Mouse (Mus musculus) CH12.LX (cell line): ENCODE measurements around the gene Uggt1. TPM values are rescaled to one million over a fixed set of nuclear protein-coding genes. Genes with fewer than 3 reads are reported as not detected.

Source experiments
- DNase-seq: peaks from one replicate; pipeline ENCODE4 v3.0.0-alpha.2; 2013; ENCODE audit errors: extremely low read depth
- H3K27ac ChIP-seq: 2 replicates; pipeline ENCODE4 v1.5.1; 2012; ENCODE audit warnings: low read depth, mild to moderate bottlenecking, control low read depth, moderate library complexity; ENCODE audit not compliant: insufficient read depth
- H3K27me3 ChIP-seq: replicated peaks from 2 replicates; pipeline ENCODE3; 2012; ENCODE audit warnings: inconsistent platforms
- H3K36me3 ChIP-seq, 2 experiments: replicated peaks in 1 of 2; 2 replicates each; pipeline versions ENCODE3 to v1.6.1; 2012; ENCODE audit warnings: inconsistent platforms in 1 of 2, low read length in 1 of 2, mild to moderate bottlenecking in 1 of 2, mixed read lengths in 1 of 2, moderate library complexity in 1 of 2; ENCODE audit not compliant: control insufficient read depth in 1 of 2, insufficient read depth in 1 of 2
- H3K4me1 ChIP-seq, 2 experiments: 2 replicates each; pipeline ENCODE4 v1.6.1; 2012; ENCODE audit warnings: inconsistent platforms in 1 of 2, moderate library complexity in 1 of 2; ENCODE audit not compliant: insufficient read depth in 2 of 2, control insufficient read depth in 1 of 2
- H3K4me2 ChIP-seq: 2 replicates; pipeline ENCODE4 v1.6.1; 2012; ENCODE audit warnings: low read depth, mild to moderate bottlenecking, control low read depth; ENCODE audit not compliant: poor library complexity, insufficient read depth, severe bottlenecking
- H3K4me3 ChIP-seq, 3 experiments: fragments of 150-350 bp in 1 of 3; sonication (generic) in 1 of 3; replicated peaks in 1 of 3; 2 replicates each; pipeline versions ENCODE3 to v1.5.1; 2011 to 2012; ENCODE audit warnings: low read depth in 2 of 3, low read length in 2 of 3, mild to moderate bottlenecking in 2 of 3, moderate library complexity in 2 of 3, control low read depth in 1 of 3, improper control_type of control experiment in 1 of 3, inconsistent platforms in 1 of 3, mixed read lengths in 1 of 3; ENCODE audit not compliant: poor library complexity in 1 of 3
- H3K79me2 ChIP-seq: replicated peaks from 2 replicates; pipeline ENCODE4 v1.6.1; 2012; ENCODE audit warnings: mild to moderate bottlenecking, moderate library complexity; ENCODE audit not compliant: control insufficient read depth, poor library complexity, insufficient read depth, severe bottlenecking; ENCODE audit errors: extremely low read depth
- H3K9ac ChIP-seq: 2 replicates; pipeline ENCODE4 v1.6.1; 2012; ENCODE audit warnings: low read depth, mild to moderate bottlenecking, control low read depth, moderate library complexity; ENCODE audit not compliant: insufficient read depth
- H3K9me3 ChIP-seq: replicated peaks from 2 replicates; pipeline ENCODE3; 2012; ENCODE audit warnings: low read length, inconsistent platforms, mixed read lengths
- BHLHE40 ChIP-seq: IDR thresholded peaks from 2 replicates; pipeline ENCODE4 v1.6.1; 2011; ENCODE audit warnings: mild to moderate bottlenecking, low read depth, low read length, improper control_type of control experiment
- CHD1 ChIP-seq: IDR thresholded peaks from 2 replicates; pipeline ENCODE4 v1.6.1; 2012; ENCODE audit warnings: low read depth, low read length, improper control_type of control experiment, inconsistent platforms
- CHD2 ChIP-seq: IDR thresholded peaks from 2 replicates; pipeline ENCODE4 v1.6.1; 2011; ENCODE audit warnings: low read length, improper control_type of control experiment
- CTCF ChIP-seq, 2 experiments: IDR thresholded peaks in 1 of 2; conservative IDR thresholded peaks in 1 of 2; 2 replicates each; pipeline ENCODE4 v1.5.1; 2011 to 2012; ENCODE audit warnings: low read depth in 2 of 2, low read length in 2 of 2, improper control_type of control experiment in 1 of 2, inconsistent platforms in 1 of 2, mild to moderate bottlenecking in 1 of 2, moderate library complexity in 1 of 2
- ELF1 ChIP-seq: IDR thresholded peaks from 2 replicates; pipeline ENCODE4 v1.6.1; 2014; ENCODE audit warnings: low read depth, mild to moderate bottlenecking, inconsistent platforms, low read length, improper control_type of control experiment
- EP300 ChIP-seq: IDR thresholded peaks from 2 replicates; pipeline ENCODE4 v1.6.1; 2011; ENCODE audit warnings: low read length, improper control_type of control experiment
- ETS1 ChIP-seq: conservative IDR thresholded peaks from 2 replicates; pipeline ENCODE4 v1.6.1; 2012; ENCODE audit warnings: low read depth, mild to moderate bottlenecking, inconsistent platforms, low read length, improper control_type of control experiment, moderate library complexity
- GABPA ChIP-seq: IDR thresholded peaks from 2 replicates; pipeline ENCODE4 v1.6.1; 2012; ENCODE audit warnings: low read depth, low read length, improper control_type of control experiment, inconsistent platforms; ENCODE audit not compliant: insufficient replicate concordance
- HCFC1 ChIP-seq: IDR thresholded peaks from 2 replicates; pipeline ENCODE4 v1.6.1; 2012; ENCODE audit warnings: low read depth, mild to moderate bottlenecking, inconsistent platforms, low read length, improper control_type of control experiment
- IRF4 ChIP-seq: IDR thresholded peaks from 2 replicates; pipeline ENCODE4 v1.6.1; 2014; ENCODE audit warnings: low read depth, mild to moderate bottlenecking, inconsistent platforms, low read length, improper control_type of control experiment
- JUND ChIP-seq: conservative IDR thresholded peaks from 2 replicates; pipeline ENCODE4 v1.6.1; 2011; ENCODE audit warnings: low read depth, low read length, improper control_type of control experiment
- KAT2A ChIP-seq: IDR thresholded peaks from 2 replicates; pipeline ENCODE4 v1.6.1; 2012; ENCODE audit warnings: low read length, improper control_type of control experiment, inconsistent platforms; ENCODE audit not compliant: insufficient replicate concordance
- MAFK ChIP-seq: IDR thresholded peaks from 2 replicates; pipeline ENCODE4 v1.6.1; 2011; ENCODE audit warnings: low read length, improper control_type of control experiment; ENCODE audit not compliant: insufficient replicate concordance
- MAX ChIP-seq: IDR thresholded peaks from 2 replicates; pipeline ENCODE4 v1.6.1; 2011; ENCODE audit warnings: low read length, improper control_type of control experiment
- MAZ ChIP-seq: IDR thresholded peaks from 2 replicates; pipeline ENCODE4 v1.6.1; 2012; ENCODE audit warnings: low read depth, mild to moderate bottlenecking, inconsistent platforms, low read length, improper control_type of control experiment, moderate library complexity
- MEF2A ChIP-seq: IDR thresholded peaks from 2 replicates; pipeline ENCODE4 v1.6.1; 2014; ENCODE audit warnings: low read depth, mild to moderate bottlenecking, inconsistent platforms, low read length, improper control_type of control experiment, borderline replicate concordance
- MXI1 ChIP-seq: IDR thresholded peaks from 2 replicates; pipeline ENCODE4 v1.6.1; 2011; ENCODE audit warnings: mild to moderate bottlenecking, low read depth, low read length, improper control_type of control experiment
- MYC ChIP-seq: IDR thresholded peaks from 2 replicates; pipeline ENCODE4 v1.6.1; 2011; ENCODE audit warnings: low read depth, mild to moderate bottlenecking, improper control_type of control experiment, low read length
- NELFE ChIP-seq: IDR thresholded peaks from 2 replicates; pipeline ENCODE4 v1.6.1; 2011; ENCODE audit warnings: low read depth, low read length, improper control_type of control experiment
- POLR2A ChIP-seq: IDR thresholded peaks from 2 replicates; pipeline ENCODE4 v1.6.1; 2011; ENCODE audit warnings: low read depth, mild to moderate bottlenecking, improper control_type of control experiment, low read length
- POLR2AphosphoS2 ChIP-seq: IDR thresholded peaks from 2 replicates; pipeline ENCODE4 v1.6.1; 2011; ENCODE audit warnings: low read depth, low read length, improper control_type of control experiment
- RAD21 ChIP-seq: IDR thresholded peaks from 2 replicates; pipeline ENCODE4 v1.6.1; 2011; ENCODE audit warnings: low read depth, mild to moderate bottlenecking, low read length, improper control_type of control experiment, moderate library complexity
- RCOR1 ChIP-seq: conservative IDR thresholded peaks from 2 replicates; pipeline ENCODE4 v1.6.1; 2012; ENCODE audit warnings: low read depth, mild to moderate bottlenecking, inconsistent platforms, low read length, improper control_type of control experiment
- SIN3A ChIP-seq: IDR thresholded peaks from 2 replicates; pipeline ENCODE4 v1.6.1; 2012; ENCODE audit warnings: low read length, improper control_type of control experiment, inconsistent platforms
- SMC3 ChIP-seq: IDR thresholded peaks from 2 replicates; pipeline ENCODE4 v1.6.1; 2011; ENCODE audit warnings: low read depth, low read length, improper control_type of control experiment
- TBP ChIP-seq: conservative IDR thresholded peaks from 2 replicates; pipeline ENCODE4 v1.6.1; 2011; ENCODE audit warnings: low read depth, low read length, improper control_type of control experiment
- TCF12 ChIP-seq: IDR thresholded peaks from 2 replicates; pipeline ENCODE4 v1.6.1; 2014; ENCODE audit warnings: low read depth, mild to moderate bottlenecking, inconsistent platforms, low read length, improper control_type of control experiment
- UBTF ChIP-seq: IDR thresholded peaks from 2 replicates; pipeline ENCODE4 v1.6.1; 2012; ENCODE audit warnings: low read depth, mild to moderate bottlenecking, inconsistent platforms, low read length, improper control_type of control experiment, moderate library complexity
- USF2 ChIP-seq: conservative IDR thresholded peaks from 2 replicates; pipeline ENCODE4 v1.6.1; 2011; ENCODE audit warnings: low read depth, low read length, improper control_type of control experiment
- ZC3H11A ChIP-seq: IDR thresholded peaks from 2 replicates; pipeline ENCODE4 v1.6.1; 2012; ENCODE audit warnings: low read depth, mild to moderate bottlenecking, inconsistent platforms, low read length, improper control_type of control experiment
- ZKSCAN1 ChIP-seq: IDR thresholded peaks from 2 replicates; pipeline ENCODE4 v1.6.1; 2012; ENCODE audit warnings: low read depth, inconsistent platforms, low read length, improper control_type of control experiment, borderline replicate concordance
- ZNF384 ChIP-seq: IDR thresholded peaks from 2 replicates; pipeline ENCODE4 v1.6.1; 2012; ENCODE audit warnings: low read depth, low read length, improper control_type of control experiment, inconsistent platforms
- dilution Hi-C: fragments of 300-500 bp; cut with MboI; formaldehyde crosslinking; loops from 2 replicates; pipeline ENCODE4 v1.14.3; 2020; ENCODE audit warnings: low sequenced_read_pairs; ENCODE audit not compliant: extremely low pct_unique_long_range_greater_than_20kb, extremely low pct_ligation_motif_present
- in situ Hi-C: fragments of 300-500 bp; cut with MboI; formaldehyde crosslinking; loops from 3 replicates; pipeline ENCODE4 v1.14.3; 2019; ENCODE audit warnings: low sequenced_read_pairs, low pct_ligation_motif_present, low pct_unique_long_range_greater_than_20kb, mixed read lengths
- polyA plus RNA-seq: library from polyadenylated mRNA; unstranded; fragments of >175 nt; gene quantifications from 2 replicates; pipeline ENCODE4 v1.2.1, GENCODE M21; 2012; ENCODE audit warnings: low read depth; ENCODE audit not compliant: insufficient read length
- total RNA-seq, 2 experiments: library from RNA; depleted of rRNA; stranded (reverse); fragments of 300-350 nt in 1 of 2; fragments of >200 nt in 1 of 2; gene quantifications; 2 replicates each; pipeline ENCODE4 v1.2.3; 2012 to 2014

Gene Uggt1
- total and polyA plus RNA-seq, 3 experiments, result 35.3 to 41.2 (median 39.5) TPM

DNA sequence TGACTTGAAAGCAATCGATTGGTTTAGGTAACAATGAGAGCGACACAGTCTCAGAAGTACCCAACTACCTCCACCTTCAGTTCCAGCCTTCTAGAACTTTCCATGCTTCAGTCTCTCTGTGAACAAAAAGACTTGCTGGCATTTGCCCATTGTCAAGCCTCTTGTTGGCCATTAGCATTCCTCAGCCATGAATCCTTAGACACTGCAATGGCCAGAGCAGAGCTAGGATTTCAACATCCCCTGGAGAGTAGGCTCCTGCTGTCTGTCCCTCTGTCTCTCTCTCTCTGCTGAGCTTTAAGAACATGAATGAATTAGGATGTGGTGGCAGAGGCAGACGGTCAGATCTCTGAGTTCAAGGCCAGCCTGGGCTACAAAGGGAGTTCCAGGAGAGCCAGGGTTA is 36.4 kb upstream of the Uggt1 start:
- Histone ChIP-seq H3K9me3 (peaks cover 12% of the 10 kb centered on the region), H3K79me2 (no peaks in the 10 kb centered on the region), H3K27ac (no peak overlapping the region), H3K4me3 (no peak overlapping the region), H3K27me3 (peaks cover 2% of the 10 kb centered on the region), H3K4me1 (peaks cover 3 to 23% of the 10 kb centered on the region in 2 experiments; a peak in 3 of 4 replicates), H3K9ac (no peak overlapping the region), H3K4me2 (no peak overlapping the region), H3K36me3 (no peaks in the 10 kb centered on the region)
- in situ Hi-C loops, result no loop called here
- dilution Hi-C loops, result no loop called here
- DNase-seq, result no peak
- TF ChIP-seq KAT2A, result no peak
- TF ChIP-seq MEF2A, result no peak
- TF ChIP-seq ETS1, result no peak
- no peak for TF ChIP-seq HCFC1
- no peak for TF ChIP-seq SIN3A
- TF ChIP-seq TBP, result no peak
- no peak for TF ChIP-seq IRF4
- TF ChIP-seq MYC, result no peak
- no peak for TF ChIP-seq BHLHE40
- TF ChIP-seq EP300, result no peak
- no peak for TF ChIP-seq ZC3H11A
- no peak for TF ChIP-seq MXI1
- no peak for TF ChIP-seq TCF12
- TF ChIP-seq MAX, result no peak
- TF ChIP-seq CTCF (conservative IDR thresholded peaks at IDR 0.05 in 1 of 2, IDR thresholded peaks at IDR 0.05 in 1 of 2; ENCODE audit: low read depth in 2 of 2, low read length in 2 of 2), result no peak

DNA sequence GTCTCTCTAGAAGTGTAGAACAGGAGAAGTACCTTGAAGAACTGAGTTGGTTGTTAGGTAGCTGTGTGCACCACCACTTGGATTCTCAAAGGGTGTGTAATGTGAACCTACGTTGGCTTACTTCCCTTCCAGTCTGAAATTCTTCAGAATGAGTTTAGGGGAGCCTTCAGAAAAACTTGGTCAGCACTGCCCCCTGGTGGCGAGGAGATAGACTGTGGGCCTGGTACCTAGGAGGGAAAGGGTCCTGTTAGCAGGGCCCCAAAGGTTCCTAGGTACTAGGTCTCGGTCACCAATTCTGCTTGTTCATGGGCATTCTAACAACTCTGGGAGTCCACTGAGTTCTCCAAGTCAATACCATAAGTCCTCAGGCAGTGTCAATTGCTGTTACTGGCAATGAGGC is 34.7 kb upstream of the Uggt1 start:
- in situ Hi-C loops, result loop anchor here (5.0 kb wide), 1 partner anchor 137 kb away; no protein-coding TSS in a partner anchor
- no peaks in the 10 kb centered on the region for H3K79me2 ChIP-seq
- H3K9ac ChIP-seq, result no peak overlapping the region
- H3K4me2 ChIP-seq, result no peak overlapping the region
- H3K4me3 ChIP-seq, result no peak overlapping the region
- H3K27me3 ChIP-seq, result peaks cover 2% of the 10 kb centered on the region
- DNase-seq, result peak; percentile 89
- peaks cover 7 to 30% of the 10 kb centered on the region in 2 experiments for H3K4me1 ChIP-seq
- peaks cover 6% of the 10 kb centered on the region for H3K9me3 ChIP-seq
- H3K36me3 ChIP-seq, result no peaks in the 10 kb centered on the region
- dilution Hi-C loops, result no loop called here
- no peak overlapping the region for H3K27ac ChIP-seq
- TF ChIP-seq ZNF384 (no peak), CTCF (conservative IDR thresholded peaks at IDR 0.05 in 1 of 2, IDR thresholded peaks at IDR 0.05 in 1 of 2; ENCODE audit: low read depth in 2 of 2, low read length in 2 of 2) (peak; percentile 79 to 94), MAZ (0 out of 2 replicates have a peak, but pooled peaks have one; percentile 30), EP300 (no peak), IRF4 (0 out of 2 replicates have a peak, but pooled peaks have one; percentile 30), MEF2A (no peak), NELFE (no peak; the same call in 1 of the 2 replicates), SMC3 (peak; percentile 92), ELF1 (no peak), MXI1 (no peak), MAFK (no peak), GABPA (no peak), ETS1 (no peak), MAX (no peak), USF2 (no peak), BHLHE40 (0 out of 2 replicates have a peak, but pooled peaks have one; percentile 12), SIN3A (no peak), RCOR1 (no peak), HCFC1 (no peak), CHD2 (no peak), UBTF (no peak), TBP (no peak), CHD1 (no peak), ZC3H11A (peak; percentile 52; the same call in 1 of the 2 replicates), POLR2AphosphoS2 (no peak), JUND (no peak), ZKSCAN1 (no peak), RAD21 (peak; percentile 95), KAT2A (no peak), POLR2A (no peak)
